Mouse (Mus musculus): ENCODE measurements around the gene Narfl. TPM values are rescaled to one million over a fixed set of nuclear protein-coding genes. Genes with fewer than 3 reads are reported as not detected.

The Narfl gene
- polyA plus RNA-seq, 1 experiment from 2014 or later = 25.7 TPM

DNA sequence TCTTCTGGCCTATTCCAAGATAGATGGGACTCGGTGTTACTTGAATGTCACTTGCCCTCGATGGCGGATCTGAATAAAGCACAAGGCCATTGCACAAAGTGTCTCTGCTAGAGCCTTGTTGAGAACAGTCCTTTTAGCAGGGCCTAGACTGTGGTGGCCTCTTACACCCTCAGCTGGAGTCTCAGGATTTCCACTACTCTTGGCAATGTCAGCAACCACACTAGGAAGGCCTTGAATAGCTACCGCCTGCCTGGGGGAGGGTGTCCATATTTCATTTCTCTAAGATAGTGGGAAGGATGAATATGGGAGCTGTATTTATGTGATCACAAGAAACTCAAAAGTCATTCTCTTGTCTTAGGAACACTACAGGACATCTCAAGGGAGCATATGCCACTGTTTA is 25.3 kb upstream of the Narfl start:
- 94% methylated on average over 4 of the region's 4 CpGs for WGBS
- ATAC-seq (ENCODE audit: low FRiP score, low read depth) = no peak
- peaks cover 6% of the 10 kb centered on the region; the same call in 1 of the 2 replicates for H3K4me1 ChIP-seq

DNA sequence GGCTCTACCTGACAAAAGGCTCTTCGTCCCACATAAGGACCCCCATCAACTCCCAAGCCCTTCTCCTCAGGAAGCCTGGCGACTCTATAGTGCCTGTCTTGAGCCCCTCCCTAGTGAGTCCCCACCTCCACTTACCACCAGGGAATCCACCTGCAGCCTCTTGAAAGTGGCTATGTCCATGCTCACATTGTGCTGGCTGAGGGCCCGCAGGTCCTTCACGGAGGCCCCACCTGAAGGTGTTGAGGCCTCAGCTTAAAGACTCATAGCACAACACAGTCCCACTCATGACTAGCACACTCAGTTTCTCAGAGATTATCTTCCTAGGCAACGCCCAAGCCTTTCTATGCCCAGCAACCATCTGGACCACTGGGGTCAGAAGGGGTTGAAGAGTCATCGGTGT is 24.3 kb upstream of the Narfl start:
- Histone ChIP-seq H3K27ac (no peak overlapping the region), H3K4me2 (replicated peaks) (no peak overlapping the region), H3K9ac (no peak overlapping the region), H3K9me3 (no peaks in the 10 kb centered on the region), H3K4me1 (peaks cover 6% of the 10 kb centered on the region; the same call in 1 of the 2 replicates), H3K27me3 (no peaks in the 10 kb centered on the region), H3K4me3 (no peak overlapping the region), H3K36me3 (no peaks in the 10 kb centered on the region)
- ATAC-seq (ENCODE audit: low FRiP score, low read depth) = no peak
- WGBS = 79% methylated on average over 6 of the region's 6 CpGs

More for the DNA sequence above, 25.3 kb upstream of the Narfl start:
- H3K4me2 ChIP-seq (replicated peaks) = no peak overlapping the region
- no peaks in the 10 kb centered on the region for H3K9me3 ChIP-seq
- no peaks in the 10 kb centered on the region for H3K36me3 ChIP-seq
- no peak overlapping the region for H3K9ac ChIP-seq
- H3K27me3 ChIP-seq = no peaks in the 10 kb centered on the region
- H3K4me3 ChIP-seq = no peak overlapping the region
- H3K27ac ChIP-seq = no peak overlapping the region

DNA sequence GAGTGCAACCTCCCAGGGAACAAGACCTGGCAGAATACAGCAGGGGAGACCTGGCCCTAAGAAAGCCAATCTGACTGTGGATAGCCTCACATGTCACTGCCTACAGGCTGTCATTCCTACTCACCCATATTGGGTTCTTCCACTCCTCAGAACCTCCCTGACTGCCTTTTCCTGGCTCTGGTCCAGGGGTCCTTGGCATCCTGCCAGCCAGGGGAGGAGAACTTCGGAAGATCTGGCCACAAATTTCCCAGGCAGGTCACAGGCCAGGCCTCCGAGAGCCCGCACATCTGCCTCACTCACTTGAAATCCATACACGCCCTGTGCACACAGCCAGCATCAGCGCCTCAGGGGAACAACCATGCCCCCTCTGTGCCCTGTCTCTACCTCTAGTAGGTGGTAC is 22.1 kb upstream of the Narfl start:
- ATAC-seq (ENCODE audit: low FRiP score, low read depth) = no peak
- Histone ChIP-seq H3K27ac (no peak overlapping the region), H3K4me2 (replicated peaks) (no peak overlapping the region), H3K4me3 (no peak overlapping the region), H3K9ac (0 out of 2 replicates have a peak overlapping the region, but pooled peaks have one; percentile 19), H3K27me3 (no peaks in the 10 kb centered on the region), H3K9me3 (no peaks in the 10 kb centered on the region), H3K36me3 (no peaks in the 10 kb centered on the region), H3K4me1 (peaks cover 6% of the 10 kb centered on the region; the same call in 1 of the 2 replicates)
- 48% methylated on average over 5 of the region's 5 CpGs for WGBS

DNA sequence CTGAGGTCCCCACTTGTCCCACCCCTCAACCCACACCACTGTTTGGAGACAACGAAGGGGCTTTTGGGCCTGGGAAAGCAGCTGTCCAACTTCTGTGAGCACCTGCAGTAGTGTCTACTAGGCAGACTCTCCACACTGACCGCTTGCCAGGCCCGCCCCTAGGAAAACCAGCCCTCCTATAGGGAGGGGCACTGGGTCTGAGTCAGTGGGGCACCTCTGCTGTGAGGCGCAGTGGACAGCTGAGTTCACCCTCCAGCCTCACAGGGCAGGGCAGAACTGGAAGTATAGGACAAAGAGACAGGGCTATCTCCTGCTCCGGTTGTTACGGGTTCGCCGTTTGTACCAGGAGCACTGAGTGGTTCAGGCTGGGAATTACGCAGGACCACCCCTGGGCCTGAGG is 19.3 kb upstream of the Narfl start, which contains the start of gene Msln:
Gene Msln, minus strand, starts transcription at position 138 of the 400 bp plus-strand sequence.
- Histone ChIP-seq H3K4me3 (no peak within 1 kb of the TSS), H3K4me2 (replicated peaks) (no peak within 1 kb of the TSS), H3K9ac (no peak within 1 kb of the TSS), H3K9me3 (no peaks in the 10 kb centered on the region), H3K36me3 (no peaks in the 10 kb centered on the region), H3K27me3 (no peaks in the 10 kb centered on the region), H3K27ac (no peak within 1 kb of the TSS), H3K4me1 (peaks cover 6% of the 10 kb centered on the region; the same call in 1 of the 2 replicates)
- ATAC-seq (ENCODE audit: low FRiP score, low read depth) = no peak
- WGBS = 89% methylated on average over 9 of the region's 9 CpGs

DNA sequence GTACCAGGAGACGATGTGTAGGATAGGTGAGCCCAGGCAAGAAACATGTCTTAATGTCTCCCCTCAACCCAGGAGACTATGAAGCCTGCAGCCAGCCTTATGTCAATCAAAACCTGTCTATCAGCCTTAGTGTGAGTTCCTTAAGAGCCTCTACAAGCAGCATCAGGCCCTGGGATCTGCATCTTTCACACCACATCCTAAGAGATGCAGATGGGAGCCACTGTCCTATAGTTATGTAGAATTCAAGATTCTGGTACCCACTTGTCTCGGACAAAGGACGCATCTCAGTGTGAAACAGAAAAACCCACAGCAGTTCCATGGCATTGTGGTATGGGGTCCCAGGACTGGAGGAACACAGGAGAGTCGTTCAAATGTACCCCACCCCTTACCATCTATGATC is 18.5 kb upstream of the Narfl start:
- Histone ChIP-seq H3K27me3 (no peaks in the 10 kb centered on the region), H3K36me3 (no peaks in the 10 kb centered on the region), H3K4me2 (replicated peaks) (no peak overlapping the region), H3K4me1 (peaks cover 6% of the 10 kb centered on the region; the same call in 1 of the 2 replicates), H3K9me3 (no peaks in the 10 kb centered on the region), H3K4me3 (no peak overlapping the region), H3K27ac (no peak overlapping the region), H3K9ac (no peak overlapping the region)
- ATAC-seq (ENCODE audit: low FRiP score, low read depth) = no peak
- WGBS = 81% methylated on average over 4 of the region's 4 CpGs

DNA sequence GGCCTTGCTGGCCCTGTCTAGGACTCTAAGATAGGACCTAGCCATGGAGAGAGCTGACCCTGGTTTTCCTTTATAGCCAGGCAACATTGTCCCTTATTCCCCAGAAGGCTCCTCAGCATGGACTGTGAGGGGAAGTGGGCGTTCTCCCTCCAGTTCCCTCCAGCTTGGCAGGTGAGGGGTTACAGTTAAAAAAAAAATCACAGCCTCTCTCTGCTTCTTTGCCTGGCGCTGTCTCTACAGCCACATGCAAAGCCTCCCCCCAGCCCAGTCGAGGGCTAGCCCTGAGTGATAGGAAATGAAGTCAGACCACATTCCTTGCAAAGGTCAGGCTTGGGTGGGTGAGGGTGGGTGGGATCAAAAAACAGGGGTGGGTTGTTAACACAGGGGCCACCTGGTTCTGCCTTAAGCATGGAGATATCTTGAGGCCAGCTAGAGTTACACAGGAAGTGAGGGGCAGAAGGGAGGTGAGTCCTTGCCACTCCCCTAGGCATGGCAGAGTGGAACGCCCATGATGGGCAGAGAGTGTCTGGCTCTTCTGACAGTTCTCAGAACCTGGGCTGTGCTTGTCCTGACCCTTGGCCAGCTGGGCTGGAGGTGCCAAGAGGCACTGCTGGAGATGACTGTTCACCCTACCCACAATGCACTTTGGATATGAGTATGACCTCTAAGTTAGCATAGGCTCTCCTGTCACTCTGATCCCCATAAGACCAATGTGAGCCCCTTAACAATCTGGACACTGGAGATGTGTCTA is 17.8 kb upstream of the Narfl start:
- Histone ChIP-seq H3K4me1 (peaks cover 6% of the 10 kb centered on the region; the same call in 1 of the 2 replicates), H3K27me3 (no peaks in the 10 kb centered on the region), H3K36me3 (no peaks in the 10 kb centered on the region), H3K4me2 (replicated peaks) (no peak overlapping the region), H3K4me3 (no peak overlapping the region), H3K9ac (no peak overlapping the region), H3K9me3 (no peaks in the 10 kb centered on the region), H3K27ac (no peak overlapping the region)
- ATAC-seq (ENCODE audit: low FRiP score, low read depth) = no peak
- WGBS = 31% methylated on average over 4 of the region's 4 CpGs

DNA sequence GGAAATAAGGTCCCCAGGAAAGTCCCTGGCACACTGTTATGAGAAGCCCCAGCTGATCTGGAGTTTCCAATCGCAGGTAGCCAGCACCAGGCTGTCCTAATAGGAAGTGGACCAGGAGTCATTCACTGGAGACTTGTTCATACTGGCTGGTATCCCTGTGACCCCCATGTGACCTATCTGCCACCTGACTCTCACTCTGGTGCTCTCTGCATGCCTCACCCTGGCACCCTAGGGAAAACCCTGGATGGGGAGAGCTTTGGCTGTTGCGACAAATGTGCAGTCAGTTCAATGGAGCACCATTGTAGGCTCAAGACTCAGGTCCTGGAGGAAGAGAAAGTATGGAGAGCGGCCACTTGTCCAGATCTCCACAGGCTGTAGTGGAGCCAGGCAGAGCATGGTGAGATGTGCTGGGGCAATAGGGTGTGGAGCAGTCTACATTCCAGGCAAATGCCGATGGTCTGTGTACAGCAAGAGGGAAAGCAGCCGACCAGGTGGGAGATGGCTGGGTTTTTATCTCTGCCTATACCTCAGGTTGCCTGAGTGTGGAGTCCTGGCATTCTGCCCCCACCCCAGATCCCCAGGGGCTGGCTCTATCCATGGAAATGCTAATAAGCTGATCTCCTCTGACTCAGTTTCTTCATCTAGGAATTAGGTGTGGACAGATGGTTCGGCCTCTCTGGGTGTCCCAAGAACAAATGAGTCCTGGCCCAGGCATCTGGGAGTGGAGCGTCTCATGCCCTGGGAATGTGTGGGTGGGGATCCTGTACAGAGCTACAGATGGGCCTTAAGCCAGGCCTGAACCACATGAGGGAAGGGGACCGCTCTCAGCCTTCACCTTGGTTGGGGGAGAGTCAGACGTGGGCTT is 17.0 kb upstream of the Narfl start:
- Histone ChIP-seq H3K27ac (no peak overlapping the region), H3K9me3 (no peaks in the 10 kb centered on the region), H3K36me3 (no peaks in the 10 kb centered on the region), H3K4me3 (no peak overlapping the region), H3K4me2 (replicated peaks) (no peak overlapping the region), H3K4me1 (peaks cover 1% of the 10 kb centered on the region; the same call in 1 of the 2 replicates), H3K27me3 (no peaks in the 10 kb centered on the region), H3K9ac (no peak overlapping the region)
- WGBS = 79% methylated on average over 9 of the region's 9 CpGs
- ATAC-seq (ENCODE audit: low FRiP score, low read depth) = no peak

DNA sequence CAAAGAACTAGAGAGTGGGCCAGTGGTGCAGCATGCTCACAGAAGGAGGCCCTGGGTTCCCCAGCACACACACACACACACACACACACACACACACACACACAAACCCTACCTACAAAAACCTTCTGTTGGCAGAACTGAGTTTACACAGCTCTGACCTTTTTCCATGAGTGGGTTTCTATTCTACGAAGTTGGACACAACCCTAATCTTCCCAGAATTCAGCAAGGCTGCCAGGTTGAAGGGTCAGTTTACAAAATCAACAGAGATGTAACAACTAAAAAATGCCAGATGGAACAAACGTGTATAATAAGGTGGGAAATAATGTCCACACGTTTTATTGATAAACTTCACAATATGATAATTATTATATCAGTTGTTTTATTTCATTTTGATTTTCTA is 15.9 kb upstream of the Narfl start:
- no peaks in the 10 kb centered on the region for H3K36me3 ChIP-seq
- H3K4me3 ChIP-seq = no peak overlapping the region
- H3K9me3 ChIP-seq = no peaks in the 10 kb centered on the region
- no peak overlapping the region for H3K9ac ChIP-seq
- no peak for ATAC-seq (ENCODE audit: low FRiP score, low read depth)
- 67% methylated on average over 3 of the region's 3 CpGs for WGBS
- no peaks in the 10 kb centered on the region for H3K4me1 ChIP-seq
- H3K27me3 ChIP-seq = no peaks in the 10 kb centered on the region
- no peak overlapping the region for H3K27ac ChIP-seq
- no peak overlapping the region for H3K4me2 ChIP-seq (replicated peaks)

DNA sequence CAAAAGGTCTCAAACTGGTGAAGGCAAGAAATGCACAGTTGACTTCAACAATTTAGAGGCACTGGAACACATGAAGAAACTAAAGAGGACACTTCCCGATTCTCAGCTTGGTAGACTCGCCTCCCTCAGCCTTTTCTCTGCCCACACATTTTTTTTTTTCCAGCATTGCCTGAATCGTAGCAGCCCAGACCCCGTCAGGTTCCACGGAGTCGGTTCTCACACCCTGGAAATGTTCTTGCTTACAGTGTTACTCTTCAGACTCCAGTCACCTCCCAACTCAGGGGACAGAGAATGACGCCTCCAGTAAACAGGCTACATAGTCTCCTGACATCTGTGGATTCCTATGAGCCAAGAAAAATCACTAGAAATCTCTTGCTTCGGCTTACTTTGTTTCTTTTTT is 13.4 kb upstream of the Narfl start:
- no peaks in the 10 kb centered on the region for H3K36me3 ChIP-seq
- 72% methylated on average over 8 of the region's 8 CpGs for WGBS
- no peaks in the 10 kb centered on the region for H3K4me1 ChIP-seq
- H3K9ac ChIP-seq = no peak overlapping the region
- no peak for ATAC-seq (ENCODE audit: low FRiP score, low read depth)
- H3K4me3 ChIP-seq = no peak overlapping the region
- H3K9me3 ChIP-seq = no peaks in the 10 kb centered on the region
- H3K27ac ChIP-seq = no peak overlapping the region
- no peaks in the 10 kb centered on the region for H3K27me3 ChIP-seq
- no peak overlapping the region for H3K4me2 ChIP-seq (replicated peaks)

DNA sequence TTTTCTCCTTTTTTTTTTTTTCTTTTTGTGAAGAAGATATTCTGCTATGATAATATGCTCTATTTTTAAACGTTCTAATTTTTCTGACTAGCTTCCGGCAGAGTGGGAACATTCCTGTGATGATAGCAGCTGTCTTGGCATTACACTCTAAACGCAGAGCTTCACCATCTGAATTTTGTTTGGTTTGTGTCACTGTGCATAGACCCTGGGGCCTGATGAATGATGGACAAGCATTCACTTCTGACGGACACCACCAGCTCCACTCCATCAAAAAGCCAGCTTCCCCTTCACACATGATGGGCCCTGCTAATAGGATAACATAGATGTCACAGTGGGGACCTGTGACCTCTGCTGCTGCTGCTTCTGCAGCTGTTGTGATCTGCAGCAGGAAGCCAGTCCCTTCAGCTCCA is 12.0 kb upstream of the Narfl start:
- Histone ChIP-seq H3K4me3 (no peak overlapping the region), H3K27ac (no peak overlapping the region), H3K4me2 (replicated peaks) (no peak overlapping the region), H3K9ac (no peak overlapping the region), H3K9me3 (no peaks in the 10 kb centered on the region), H3K36me3 (no peaks in the 10 kb centered on the region), H3K27me3 (no peaks in the 10 kb centered on the region), H3K4me1 (no peaks in the 10 kb centered on the region)
- no peak for ATAC-seq (ENCODE audit: low FRiP score, low read depth)
- WGBS = 69% methylated on average over 4 of the region's 4 CpGs

DNA sequence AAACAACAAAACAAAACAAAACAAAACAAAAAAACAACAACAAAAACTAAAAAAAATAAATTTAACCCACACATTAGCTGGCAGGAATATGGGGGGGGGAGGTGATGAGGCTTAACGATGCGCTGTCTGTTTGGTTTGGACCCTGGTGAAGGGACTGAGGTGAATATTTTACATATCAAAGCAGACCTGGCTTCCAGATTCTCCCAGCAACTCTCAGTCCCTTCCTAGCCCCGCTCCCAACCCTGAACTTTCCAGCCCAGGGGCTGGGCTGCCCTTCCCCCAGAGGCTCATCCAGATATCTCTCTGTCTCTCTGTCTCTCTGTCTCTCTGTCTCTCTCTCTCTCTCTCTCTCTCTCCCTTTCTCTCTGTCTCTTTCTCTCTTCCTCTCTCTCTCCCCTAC is 11.0 kb upstream of the Narfl start:
- Histone ChIP-seq H3K9me3 (no peaks in the 10 kb centered on the region), H3K36me3 (no peaks in the 10 kb centered on the region), H3K4me1 (no peaks in the 10 kb centered on the region), H3K27ac (no peak overlapping the region), H3K4me3 (no peak overlapping the region), H3K27me3 (peaks cover 5% of the 10 kb centered on the region; the same call in 1 of the 2 replicates), H3K9ac (no peak overlapping the region), H3K4me2 (replicated peaks) (no peak overlapping the region)
- no peak for ATAC-seq (ENCODE audit: low FRiP score, low read depth)
- 39% methylated on average over 3 of the region's 3 CpGs for WGBS

DNA sequence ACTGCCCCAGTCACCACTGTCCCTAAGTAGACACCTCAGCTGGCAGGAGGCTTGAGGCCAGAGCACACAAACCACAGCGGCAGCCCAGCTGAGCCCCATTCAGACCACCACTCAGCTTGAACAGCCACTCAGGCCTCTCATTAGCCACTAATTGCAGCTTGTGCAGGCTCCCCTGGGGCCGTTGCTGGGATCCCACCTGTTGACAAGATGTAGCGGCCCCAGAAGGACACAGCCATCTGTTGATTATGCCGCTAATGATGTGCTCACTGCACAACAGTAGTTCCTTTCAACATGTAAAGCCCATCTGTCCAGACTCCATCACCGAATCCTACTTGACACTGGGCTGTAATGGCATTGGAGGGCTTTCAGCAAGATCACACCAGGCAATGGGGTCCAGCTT is 7.7 kb upstream of the Narfl start:
- Histone ChIP-seq H3K27me3 (peaks cover 8% of the 10 kb centered on the region; the same call in 1 of the 2 replicates), H3K27ac (no peak overlapping the region), H3K9ac (no peak overlapping the region), H3K4me2 (replicated peaks) (no peak overlapping the region), H3K9me3 (no peaks in the 10 kb centered on the region), H3K36me3 (no peaks in the 10 kb centered on the region), H3K4me3 (no peak overlapping the region), H3K4me1 (no peaks in the 10 kb centered on the region)
- no peak for ATAC-seq (ENCODE audit: low FRiP score, low read depth)
- 23% methylated on average over 5 of the region's 5 CpGs for WGBS
